Mouse (Mus musculus) kidney, postnatal 25 days (tissue): ENCODE measurements at regions not wholly inside any gene's neighbourhood (a gene's known extent, or its start where the extent isn't known, plus 50 kb on each side); places are given as distances from the start of the nearest gene placed in this dataset.

Source experiments
- DNase-seq, 2 experiments: peaks; one replicate each; pipeline ENCODE4 v3.0.0; 2021; ENCODE audit warnings: mixed read lengths in 2 of 2

- no peak for DNase-seq
Observed at GRCm38 (mm10) chr4:55727178-55727577, 194.9 kb upstream of the Klf4 start.

GRCm38 (mm10) chr4:55726081-55726480, 193.8 kb upstream of the Klf4 start:
- no peak for DNase-seq

- DNase-seq: no peak
Observed at GRCm38 (mm10) chr4:55724286-55724685, 192.0 kb upstream of the Klf4 start.

- DNase-seq: no peak
Observed at GRCm38 (mm10) chr4:55723124-55723523, 190.9 kb upstream of the Klf4 start.

- no peak for DNase-seq
Observed at GRCm38 (mm10) chr4:55722388-55722787, 190.1 kb upstream of the Klf4 start.

GRCm38 (mm10) chr4:55721834-55722233, 189.6 kb upstream of the Klf4 start:
- peak; percentile 35 to 49 for DNase-seq

GRCm38 (mm10) chr4:55718438-55718837, 186.2 kb upstream of the Klf4 start:
- no peak for DNase-seq

- no peak for DNase-seq
Observed at GRCm38 (mm10) chr4:55716161-55716651, 183.9 kb upstream of the Klf4 start.

GRCm38 (mm10) chr4:55711500-55712341, 179.5 kb upstream of the Klf4 start:
- DNase-seq: no peak

GRCm38 (mm10) chr4:55710476-55710875, 178.2 kb upstream of the Klf4 start:
- no peak for DNase-seq

- no peak for DNase-seq
Observed at GRCm38 (mm10) chr4:55708808-55709207, 176.5 kb upstream of the Klf4 start.

GRCm38 (mm10) chr4:55707916-55708315, 175.7 kb upstream of the Klf4 start:
- no peak for DNase-seq

- no peak for DNase-seq
Observed at GRCm38 (mm10) chr4:55704921-55705320, 172.7 kb upstream of the Klf4 start.

- no peak for DNase-seq
Observed at GRCm38 (mm10) chr4:55703346-55703916, 171.2 kb upstream of the Klf4 start.

GRCm38 (mm10) chr4:55701334-55701733, 169.1 kb upstream of the Klf4 start:
- no peak for DNase-seq

- no peak for DNase-seq
Observed at GRCm38 (mm10) chr4:55699917-55700316, 167.7 kb upstream of the Klf4 start.

GRCm38 (mm10) chr4:55699161-55699560, 166.9 kb upstream of the Klf4 start:
- no peak for DNase-seq

GRCm38 (mm10) chr4:55697108-55697507, 164.8 kb upstream of the Klf4 start:
- DNase-seq: no peak

GRCm38 (mm10) chr4:55696428-55696827, 164.2 kb upstream of the Klf4 start:
- DNase-seq: peak in 1 of 2 experiments; percentile 25

GRCm38 (mm10) chr4:55695246-55695645, 163.0 kb upstream of the Klf4 start:
- no peak for DNase-seq

- no peak for DNase-seq
Observed at GRCm38 (mm10) chr4:55689479-55689878, 157.2 kb upstream of the Klf4 start.

GRCm38 (mm10) chr4:55686771-55687170, 154.5 kb upstream of the Klf4 start:
- DNase-seq: no peak

- DNase-seq: peak; percentile 48 to 78
Observed at GRCm38 (mm10) chr4:55672288-55672687, 140.0 kb upstream of the Klf4 start.

GRCm38 (mm10) chr4:55670258-55670657, 138.0 kb upstream of the Klf4 start:
- DNase-seq: peak; percentile 12 to 43
